Mouse (Mus musculus): ENCODE data around the gene Gstt1.

DNA sequence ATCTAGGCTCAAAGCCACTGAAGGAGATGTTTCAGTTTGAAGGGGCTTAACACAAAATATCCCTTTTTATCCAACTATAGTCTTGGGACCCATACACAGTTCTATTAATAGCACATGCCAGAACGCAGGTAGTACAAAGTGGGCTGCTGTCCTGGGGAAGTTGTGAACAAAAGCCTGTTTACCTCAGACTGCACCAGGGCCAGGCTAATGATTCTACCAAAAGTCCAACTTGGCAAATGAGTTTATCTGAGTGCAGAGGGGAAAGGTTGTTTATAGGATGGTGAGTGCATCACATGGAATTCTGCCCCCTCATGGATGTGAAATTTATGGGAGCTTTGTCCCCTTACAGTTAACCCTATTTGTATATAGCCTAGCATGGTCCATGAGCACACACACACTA lies 46.4 kb upstream of the Gstt1 start:
- TF ChIP-seq CTCF (IDR thresholded peaks at IDR 0.05; ENCODE audit: insufficient read depth, low read depth, low read length) (no peak), POLR2A (IDR thresholded peaks at IDR 0.05; ENCODE audit: insufficient read depth, low read depth, low read length) (no peak)
